Mouse (Mus musculus): Measurements from ENCODE around the gene Cad. TPM values are rescaled to one million over a fixed set of nuclear protein-coding genes. Genes with fewer than 3 reads are reported as not detected.
A peak's percentile ranks its signal among the peaks of the same experiment; 100 is the strongest.

The Cad gene
- total RNA-seq, 1 experiment from 2014 or later, result 22.2 TPM

DNA sequence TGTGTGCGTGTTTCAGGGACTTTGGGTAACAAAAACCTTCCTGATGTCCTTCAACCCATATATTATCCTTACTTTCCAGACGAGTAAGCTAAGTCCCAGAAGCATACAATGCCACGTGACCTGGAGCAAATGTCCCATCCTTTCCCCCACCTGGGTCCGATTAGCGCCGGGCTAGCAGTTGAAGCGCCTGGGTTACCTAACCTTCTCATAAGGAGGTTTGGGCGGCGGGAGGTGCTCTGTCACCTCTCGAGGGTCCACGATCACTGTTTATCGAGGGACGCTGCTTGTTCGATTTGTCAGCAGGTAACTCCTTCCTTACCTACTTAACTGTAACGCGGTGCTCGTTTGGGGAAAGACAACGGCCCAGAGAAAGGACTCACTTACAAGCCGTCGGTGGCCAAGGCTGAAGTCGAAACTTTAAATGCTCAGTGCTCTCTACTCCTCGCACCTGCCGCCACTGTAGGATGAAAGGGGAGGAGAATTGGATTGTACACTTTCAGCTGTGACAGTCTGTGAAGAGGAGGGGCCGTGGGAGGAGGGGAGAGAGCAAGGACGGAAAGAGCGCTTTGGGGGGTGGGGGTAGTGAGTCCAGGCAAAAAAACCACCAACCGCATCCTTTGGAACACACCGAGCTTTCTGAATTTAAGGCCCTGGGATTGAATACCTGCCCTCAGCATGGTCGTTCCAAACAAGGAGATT lies 39.7 kb downstream of the Cad start:
- ATAC-seq (replicated peaks in 1 of 2; ENCODE audit: insufficient read depth in 1 of 2, low FRiP score in 2 of 2, low TSS enrichment in 1 of 2, low read depth in 1 of 2, poor library complexity in 2 of 2, severe bottlenecking in 2 of 2), result no peak

DNA sequence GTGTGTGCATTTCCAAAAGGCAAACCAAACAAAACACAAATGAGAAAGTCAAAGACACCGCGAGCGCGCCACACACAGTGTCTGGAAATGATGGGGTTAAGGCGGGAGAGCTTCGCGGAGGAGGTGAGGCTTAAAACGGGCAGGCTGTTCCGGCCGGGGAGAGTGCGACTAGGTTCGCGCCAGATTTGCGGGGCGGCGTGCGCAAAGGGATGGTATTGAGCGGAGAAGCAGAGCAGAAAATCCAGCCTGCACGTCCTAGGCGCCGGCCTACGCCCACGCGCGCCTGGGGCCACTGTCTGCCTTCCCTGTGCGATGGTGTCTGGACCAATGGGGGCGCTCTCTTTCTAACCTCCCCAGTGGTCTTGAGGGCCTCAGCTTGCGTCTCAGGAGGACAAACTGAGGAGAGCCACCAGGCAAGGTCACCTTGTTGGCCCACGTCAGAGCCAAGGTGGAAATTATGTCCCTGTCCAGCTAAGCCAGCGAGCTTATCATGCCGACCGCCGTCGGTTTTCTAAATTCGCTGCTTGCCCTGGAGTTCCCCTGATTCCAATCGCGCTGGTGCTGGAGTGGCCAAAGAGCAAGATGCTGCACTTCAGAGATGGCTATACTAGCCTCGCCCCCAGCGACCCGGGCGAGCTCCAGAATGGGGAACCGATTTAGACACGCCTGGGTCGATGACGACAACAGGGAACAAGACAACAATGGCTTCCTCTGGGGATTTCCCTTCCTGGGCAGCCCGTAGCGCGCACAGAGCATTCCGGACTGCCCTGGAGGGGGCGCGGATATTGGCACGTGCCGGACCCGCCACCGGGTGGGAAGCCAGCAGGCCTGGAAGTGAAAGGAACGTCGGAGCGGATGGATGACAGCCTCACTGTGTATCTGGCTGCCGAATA lies 40.5 kb downstream of the Cad start:
- ATAC-seq (replicated peaks in 1 of 2; ENCODE audit: insufficient read depth in 1 of 2, low FRiP score in 2 of 2, low TSS enrichment in 1 of 2, low read depth in 1 of 2, poor library complexity in 2 of 2, severe bottlenecking in 2 of 2), result peak; percentile 85 to 92

GRCm38 (mm10) chr5:31095711-31096480 lies 41.3 kb downstream of the Cad start:
- no peak for ATAC-seq (replicated peaks in 1 of 2; ENCODE audit: insufficient read depth in 1 of 2, low FRiP score in 2 of 2, low TSS enrichment in 1 of 2, low read depth in 1 of 2, poor library complexity in 2 of 2, severe bottlenecking in 2 of 2)

GRCm38 (mm10) chr5:31105814-31106335 lies 51.3 kb downstream of the Cad start, which contains the start of gene Dnajc5g:
Gene Dnajc5g (plus strand): TSS chr5:31106285.
- peak; percentile 42 to 56; a peak in 2 of 4 replicates for ATAC-seq (replicated peaks in 1 of 2; ENCODE audit: insufficient read depth in 1 of 2, low FRiP score in 2 of 2, low TSS enrichment in 1 of 2, low read depth in 1 of 2, poor library complexity in 2 of 2, severe bottlenecking in 2 of 2)

GRCm38 (mm10) chr5:31108000-31108490 lies 53.5 kb downstream of the Cad start, which contains the start of gene Slc30a3:
Gene Slc30a3 (minus strand): TSS chr5:31108237.
- ATAC-seq (replicated peaks in 1 of 2; ENCODE audit: insufficient read depth in 1 of 2, low FRiP score in 2 of 2, low TSS enrichment in 1 of 2, low read depth in 1 of 2, poor library complexity in 2 of 2, severe bottlenecking in 2 of 2), result no peak

GRCm38 (mm10) chr5:31110781-31111180 lies 56.2 kb downstream of the Cad start:
- 0 out of 4 replicates have a peak, but pooled peaks of 1 of the 2 experiments have one; percentile 36 for ATAC-seq (replicated peaks in 1 of 2; ENCODE audit: insufficient read depth in 1 of 2, low FRiP score in 2 of 2, low TSS enrichment in 1 of 2, low read depth in 1 of 2, poor library complexity in 2 of 2, severe bottlenecking in 2 of 2)

- ATAC-seq (replicated peaks in 1 of 2; ENCODE audit: insufficient read depth in 1 of 2, low FRiP score in 2 of 2, low TSS enrichment in 1 of 2, low read depth in 1 of 2, poor library complexity in 2 of 2, severe bottlenecking in 2 of 2), result no peak
Measured at GRCm38 (mm10) chr5:31116354-31116753, 61.8 kb downstream of the Cad start, which contains the start of gene Trim54. Gene Trim54 (plus strand): TSS chr5:31116712.

- ATAC-seq (replicated peaks in 1 of 2; ENCODE audit: insufficient read depth in 1 of 2, low FRiP score in 2 of 2, low TSS enrichment in 1 of 2, low read depth in 1 of 2, poor library complexity in 2 of 2, severe bottlenecking in 2 of 2), result no peak
Measured at GRCm38 (mm10) chr5:31116912-31117311, 62.3 kb downstream of the Cad start.

DNA sequence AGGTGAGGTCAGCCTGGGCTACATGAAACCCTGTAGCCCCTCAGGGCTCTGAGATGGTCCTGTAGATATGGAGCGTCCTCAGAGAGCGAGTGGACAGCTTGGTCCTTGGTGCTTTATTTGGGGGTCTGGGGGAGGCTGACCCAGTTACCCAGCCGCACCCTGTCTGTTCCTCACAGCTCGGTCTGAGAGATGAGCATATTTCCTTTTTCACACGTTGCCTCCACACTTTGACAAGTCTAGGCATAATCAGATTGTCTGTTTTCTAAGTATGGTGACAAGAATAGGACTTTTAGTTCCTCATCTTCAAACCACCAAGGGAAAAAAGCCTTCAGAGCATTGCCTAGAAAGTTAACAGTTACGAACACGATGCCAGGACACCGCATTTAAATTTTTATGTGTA lies 66.5 kb downstream of the Cad start:
- no peak for ATAC-seq (replicated peaks in 1 of 2; ENCODE audit: insufficient read depth in 1 of 2, low FRiP score in 2 of 2, low TSS enrichment in 1 of 2, low read depth in 1 of 2, poor library complexity in 2 of 2, severe bottlenecking in 2 of 2)

GRCm38 (mm10) chr5:31123481-31123880 lies 68.9 kb downstream of the Cad start:
- no peak for ATAC-seq (replicated peaks in 1 of 2; ENCODE audit: insufficient read depth in 1 of 2, low FRiP score in 2 of 2, low TSS enrichment in 1 of 2, low read depth in 1 of 2, poor library complexity in 2 of 2, severe bottlenecking in 2 of 2)

GRCm38 (mm10) chr5:31126050-31126449 lies 71.5 kb downstream of the Cad start:
- ATAC-seq (replicated peaks in 1 of 2; ENCODE audit: insufficient read depth in 1 of 2, low FRiP score in 2 of 2, low TSS enrichment in 1 of 2, low read depth in 1 of 2, poor library complexity in 2 of 2, severe bottlenecking in 2 of 2), result no peak

Other genes starting within 250 kb of the Cad start
- gene Mapre3, start 240.1 kb upstream of the Cad start, total RNA-seq (2017), result 0.88 and 2.8 TPM in 2 replicates
- gene Tmem214, start 186.8 kb upstream of the Cad start, total RNA-seq (2017), result 12.0 and 17.8 TPM in 2 replicates
- 19.3 and 25.6 TPM in 2 replicates for gene Agbl5, start 166.1 kb upstream of the Cad start, total RNA-seq (2017)
- gene Ost4, start 147.0 kb upstream of the Cad start, total RNA-seq (2017), result 190 and 197 TPM in 2 replicates
- gene Emilin1, start 141.4 kb upstream of the Cad start, total RNA-seq (2017), result 31.9 and 48.9 TPM in 2 replicates
- 69.2 and 71.8 TPM in 2 replicates for gene Khk, start 133.3 kb upstream of the Cad start, total RNA-seq (2017)
- not detected in 2 replicates for gene Cgref1, start 109.2 kb upstream of the Cad start, total RNA-seq (2017)
- 56.5 and 72.3 TPM in 2 replicates for gene Preb, start 94.4 kb upstream of the Cad start, total RNA-seq (2017)
- gene Tcf23, start 86.1 kb upstream of the Cad start, total RNA-seq (2017), result not detected in 2 replicates
- 69.1 and 74.0 TPM in 2 replicates for gene Atraid, start 6.5 kb upstream of the Cad start, total RNA-seq (2017)
- 5.1 and 6.7 TPM in 2 replicates for gene Slc5a6, start 5.9 kb upstream of the Cad start, total RNA-seq (2017)
- gene Dnajc5g, start 51.5 kb downstream of the Cad start, total RNA-seq (2017), result not detected in 2 replicates
- not detected in 2 replicates for gene Slc30a3, start 53.5 kb downstream of the Cad start, total RNA-seq (2017)
- gene Trim54, start 61.9 kb downstream of the Cad start, total RNA-seq (2017), result not detected in 2 replicates
- gene Ucn, start 84.0 kb downstream of the Cad start, total RNA-seq (2017), result not detected in 2 replicates
- 32.1 and 51.0 TPM in 2 replicates for gene Mpv17, start 99.5 kb downstream of the Cad start, total RNA-seq (2017)
- 1.2 TPM in 1 of 2 replicates, not detected in the other for gene Gm29609, start 125.1 kb downstream of the Cad start, total RNA-seq (2017)
- 64.3 and 83.3 TPM in 2 replicates for gene Gtf3c2, start 125.4 kb downstream of the Cad start, total RNA-seq (2017)
- gene Snx17, start 138.4 kb downstream of the Cad start, total RNA-seq (2017), result 33.8 and 37.6 TPM in 2 replicates
- 11.4 and 16.0 TPM in 2 replicates for gene Eif2b4, start 138.7 kb downstream of the Cad start, total RNA-seq (2017)
- 5.8 and 11.3 TPM in 2 replicates for gene Zfp513, start 147.5 kb downstream of the Cad start, total RNA-seq (2017)
- gene Ppm1g, start 165.9 kb downstream of the Cad start, total RNA-seq (2017), result 130 and 218 TPM in 2 replicates
- 112 and 130 TPM in 2 replicates for gene Nrbp1, start 186.1 kb downstream of the Cad start, total RNA-seq (2017)
- not detected in 2 replicates for gene Gm9970, start 186.5 kb downstream of the Cad start, total RNA-seq (2017)
- 2.3 and 8.4 TPM in 2 replicates for gene Krtcap3, start 196.9 kb downstream of the Cad start, total RNA-seq (2017)
- 27.6 and 67.0 TPM in 2 replicates for gene Ift172, start 236.3 kb downstream of the Cad start, total RNA-seq (2017)
- 1.6 and 2.6 TPM in 2 replicates for gene Fndc4, start 241.3 kb downstream of the Cad start, total RNA-seq (2017)
- gene Gckr, start 242.7 kb downstream of the Cad start, total RNA-seq (2017), result 0.65 TPM in 1 of 2 replicates, not detected in the other